Mouse (Mus musculus) small intestine, adult 2 months (tissue): ENCODE results near the gene Adcy3.

Experiments
- CTCF ChIP-seq: fragments of 200-500 bp; IDR thresholded peaks from 2 replicates; pipeline ENCODE4 v1.5.1; 2012; ENCODE audit warnings: low read depth, mild to moderate bottlenecking, control low read depth, inconsistent platforms, low read length, moderate library complexity, mixed read lengths; ENCODE audit not compliant: insufficient replicate concordance, insufficient read length; ENCODE audit errors: extremely low read depth
- POLR2A ChIP-seq: fragments of 200-500 bp; IDR thresholded peaks from 2 replicates; pipeline ENCODE4 v1.6.1; 2012; ENCODE audit warnings: low read depth, mild to moderate bottlenecking, control low read depth, inconsistent platforms, low read length, moderate library complexity

- no peak for TF ChIP-seq POLR2A
- no peak for TF ChIP-seq CTCF
Observed at GRCm38 (mm10) chr12:4151969-4152368, 19.1 kb downstream of the Adcy3 start.
